Mouse (Mus musculus): ENCODE data around the gene Capn9. TPM values are rescaled to one million over a fixed set of nuclear protein-coding genes. Genes with fewer than 3 reads are reported as not detected.

The Capn9 gene
- total RNA-seq, 2 experiments from 2014 or later = 0.13 TPM; not detected in 1

DNA sequence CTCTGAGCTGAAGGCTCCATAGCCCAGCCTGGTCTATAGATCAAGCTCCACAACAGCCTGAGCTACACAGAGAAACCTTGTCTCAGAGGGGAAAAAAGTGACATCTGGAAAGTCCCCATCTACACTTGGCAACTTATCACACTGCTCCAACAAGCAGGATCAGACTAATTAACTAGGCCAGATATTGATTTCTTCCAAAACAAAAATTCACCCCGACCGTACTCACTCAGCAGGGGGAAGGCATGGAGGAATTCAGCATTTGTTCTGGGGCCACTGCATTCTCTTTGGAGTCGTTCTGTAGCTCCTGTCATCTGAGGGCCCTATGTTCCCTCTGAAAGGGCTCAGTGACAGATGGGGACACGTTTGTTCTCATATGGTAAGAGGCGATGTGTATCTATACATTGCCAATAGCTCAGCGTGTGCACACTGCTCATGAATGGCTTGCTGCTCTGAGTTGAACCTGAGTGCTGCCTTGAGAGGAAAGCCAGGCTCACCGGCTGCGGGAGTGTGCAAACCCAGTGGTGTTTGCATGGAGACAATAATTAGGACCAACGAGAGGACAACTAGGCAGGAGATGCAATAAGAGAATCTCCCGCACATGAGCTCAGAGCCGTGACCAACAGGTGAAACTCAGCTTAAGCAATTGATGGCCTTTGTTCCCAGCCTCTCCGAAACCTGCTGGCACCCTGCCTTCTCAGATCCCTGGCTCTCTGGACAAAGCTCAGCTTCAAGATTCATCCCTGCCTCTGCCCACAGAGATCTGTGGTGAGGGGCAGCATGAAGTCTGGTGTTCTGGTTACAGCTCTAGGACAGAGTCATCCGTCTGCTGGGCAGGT is 58.7 kb downstream of the Capn9 start:
- no peak for DNase-seq (ENCODE audit: low spot score in 2 of 2)

DNA sequence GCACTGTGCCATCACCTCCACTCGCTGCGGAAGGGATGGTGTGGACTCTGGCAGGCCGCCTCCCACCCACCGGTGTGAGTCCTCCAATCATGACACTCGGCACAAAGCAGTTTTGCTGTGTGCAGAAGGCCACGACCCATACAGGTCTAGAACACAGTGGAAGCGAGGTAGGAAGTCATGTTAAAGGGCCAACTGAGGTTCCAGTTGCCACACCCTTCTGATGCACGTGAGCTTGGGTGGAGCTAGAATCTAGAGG is 59.3 kb downstream of the Capn9 start:
- no peak for DNase-seq (ENCODE audit: low spot score in 2 of 2)

DNA sequence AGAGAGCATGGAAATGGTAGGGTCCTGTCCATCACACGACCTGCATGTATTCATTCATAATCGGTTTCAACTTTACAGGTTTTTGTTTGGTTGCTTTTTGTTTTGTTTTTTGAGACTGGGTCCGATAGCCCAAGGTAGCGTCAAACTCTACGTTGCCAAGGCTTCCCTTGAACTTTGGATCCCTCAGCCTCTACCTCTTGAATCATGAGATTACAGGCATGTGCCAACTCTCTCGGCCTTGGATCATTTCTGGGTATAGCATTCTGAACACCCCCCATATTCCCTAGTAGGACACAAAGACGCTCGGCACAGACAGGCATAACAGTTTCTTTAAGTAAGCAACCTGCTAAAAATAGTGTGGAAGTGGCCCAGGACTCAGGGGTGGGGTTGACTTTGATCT is 65.7 kb downstream of the Capn9 start:
- no peak for DNase-seq (ENCODE audit: low spot score in 2 of 2)

DNA sequence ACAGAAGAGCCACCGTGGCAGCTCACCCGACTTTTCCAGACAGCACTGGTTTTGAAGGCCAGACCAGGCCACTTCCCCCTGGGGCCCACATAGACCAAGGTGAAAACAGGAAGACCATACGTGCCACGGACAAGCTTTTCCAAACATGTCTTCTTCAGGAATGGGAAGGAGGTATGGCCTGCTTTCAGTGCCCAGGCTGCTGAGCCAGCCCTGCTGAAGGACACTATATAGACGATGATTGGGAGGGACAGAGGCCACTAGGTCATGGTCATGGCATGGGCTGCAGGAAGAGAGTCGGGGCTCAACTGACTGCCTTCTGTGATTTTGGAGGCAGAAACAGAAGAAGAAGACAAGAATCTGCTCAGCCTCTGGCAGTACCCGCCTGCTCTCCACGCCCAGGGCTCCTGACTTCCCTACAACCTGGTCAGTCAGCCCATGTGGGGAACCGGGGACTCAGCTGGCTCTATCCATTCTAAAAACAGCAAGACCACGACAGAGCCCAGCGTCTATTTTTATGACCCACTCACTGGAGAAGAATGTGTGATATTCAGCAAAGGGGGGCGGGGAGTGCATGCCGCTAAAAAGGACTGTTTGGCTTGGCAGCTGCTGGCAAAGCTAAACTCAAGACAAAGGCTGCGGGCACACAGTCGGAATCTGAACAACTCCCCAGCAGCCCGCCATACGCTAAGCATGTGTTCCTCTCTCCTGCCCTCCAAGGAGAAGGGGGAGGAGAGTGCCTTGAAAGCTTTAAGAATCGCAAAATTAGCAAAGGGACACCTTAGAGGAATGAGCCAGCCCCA is 67.8 kb downstream of the Capn9 start:
- DNase-seq (ENCODE audit: low spot score in 2 of 2) = peak; percentile 34 to 50

DNA sequence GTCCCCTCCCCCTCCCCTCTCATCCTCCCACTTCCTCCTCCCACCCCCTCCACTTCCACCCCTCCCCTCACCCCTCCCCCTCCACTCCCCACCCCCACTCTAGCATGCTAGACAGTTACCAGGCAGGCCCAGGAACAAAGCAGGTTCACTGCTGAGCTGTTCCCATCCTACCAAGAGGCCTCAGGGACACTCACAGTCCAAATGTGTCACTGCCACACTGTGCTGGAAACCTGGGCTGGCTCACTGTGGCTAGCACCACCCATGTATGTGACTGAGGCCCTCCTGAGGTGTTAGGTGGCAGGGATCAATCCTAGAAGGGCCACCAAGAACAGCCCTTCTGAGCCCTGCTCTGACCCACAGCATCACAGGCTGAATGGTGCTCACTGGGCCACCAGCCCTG is 72.4 kb downstream of the Capn9 start:
- DNase-seq (ENCODE audit: low spot score in 2 of 2) = no peak

DNA sequence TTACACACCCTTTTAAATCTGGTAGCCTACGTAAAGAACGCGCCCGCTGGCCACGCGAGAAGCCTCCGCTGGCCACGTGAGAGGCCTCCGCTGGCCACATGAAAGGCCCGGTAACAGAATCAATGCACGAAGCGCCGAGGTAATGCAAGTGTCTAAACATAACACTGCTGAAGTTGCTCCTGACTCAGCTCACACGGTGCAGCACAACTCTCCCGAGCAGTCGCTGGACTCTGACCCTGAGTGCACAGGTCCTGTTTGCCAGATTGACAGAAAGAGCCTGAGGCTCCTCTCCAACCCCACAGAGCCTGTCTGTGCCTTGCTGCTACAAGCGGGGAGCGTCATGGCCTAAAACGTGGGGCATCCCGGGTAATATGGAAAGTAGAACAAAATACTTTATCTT is 75.9 kb downstream of the Capn9 start:
- no peak for DNase-seq (ENCODE audit: low spot score in 2 of 2)

DNA sequence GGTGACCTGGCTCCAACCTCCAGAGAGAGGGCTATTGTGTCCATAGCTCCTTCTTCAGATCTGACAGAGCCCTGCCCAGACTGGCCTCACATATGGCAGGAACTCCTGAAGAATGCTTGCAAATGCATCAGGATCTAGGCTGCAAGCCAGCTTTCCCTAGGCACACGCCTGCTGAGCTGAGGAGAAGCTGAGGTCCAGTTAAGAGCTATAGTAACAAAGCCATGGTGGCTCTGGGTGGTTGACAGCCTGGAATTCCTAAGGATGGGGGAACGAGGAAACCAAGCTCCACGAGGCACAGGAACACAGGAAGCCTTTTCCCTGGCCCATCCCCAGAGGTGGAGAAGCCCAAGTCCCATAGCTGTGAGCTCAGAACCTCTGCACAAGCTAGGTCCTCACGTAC is 76.6 kb downstream of the Capn9 start:
- DNase-seq (ENCODE audit: low spot score in 2 of 2) = no peak

DNA sequence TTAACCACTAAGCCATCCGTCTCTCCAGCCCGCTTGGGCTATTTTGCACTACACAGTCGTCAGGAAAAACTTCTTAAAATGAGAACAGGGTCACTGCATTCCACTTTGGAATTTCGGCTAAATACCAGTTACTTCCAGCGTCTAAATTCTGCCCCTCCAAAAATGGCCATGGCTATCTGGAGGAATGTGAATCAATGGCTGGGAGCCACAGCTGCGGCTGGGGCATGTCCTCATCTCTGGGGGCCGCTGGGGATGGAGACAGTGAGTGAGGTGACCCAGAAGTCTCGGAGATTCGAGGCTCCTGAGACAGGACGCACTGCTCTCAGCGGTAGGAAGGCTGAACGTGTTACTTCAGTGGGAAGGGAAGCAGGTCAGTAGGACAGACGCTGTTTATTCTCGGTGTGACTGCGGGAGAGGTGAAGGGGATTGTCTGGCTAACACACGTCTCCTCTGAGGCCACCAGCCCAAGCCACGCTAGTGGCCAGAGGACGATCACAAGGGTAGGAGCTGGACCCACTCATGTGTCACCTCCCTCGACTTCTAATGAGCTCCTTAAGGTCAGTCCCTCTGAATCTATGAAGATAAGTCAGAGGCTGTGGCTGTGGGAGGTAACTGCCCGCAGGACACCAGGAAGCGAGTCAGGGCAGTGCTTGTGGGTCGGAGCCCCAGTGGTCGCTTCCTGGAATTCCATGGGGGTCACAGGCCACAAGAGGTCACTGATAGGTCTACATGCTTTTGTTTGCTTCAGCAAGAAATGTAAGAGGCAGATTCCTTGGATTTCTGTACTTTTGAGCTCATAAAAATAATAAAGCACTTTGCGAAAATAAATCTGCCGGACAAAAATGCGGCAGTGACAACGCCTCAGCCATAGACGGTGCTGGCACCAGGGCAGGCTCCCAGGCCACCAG is 77.9 kb downstream of the Capn9 start:
- DNase-seq (ENCODE audit: low spot score in 2 of 2) = no peak

DNA sequence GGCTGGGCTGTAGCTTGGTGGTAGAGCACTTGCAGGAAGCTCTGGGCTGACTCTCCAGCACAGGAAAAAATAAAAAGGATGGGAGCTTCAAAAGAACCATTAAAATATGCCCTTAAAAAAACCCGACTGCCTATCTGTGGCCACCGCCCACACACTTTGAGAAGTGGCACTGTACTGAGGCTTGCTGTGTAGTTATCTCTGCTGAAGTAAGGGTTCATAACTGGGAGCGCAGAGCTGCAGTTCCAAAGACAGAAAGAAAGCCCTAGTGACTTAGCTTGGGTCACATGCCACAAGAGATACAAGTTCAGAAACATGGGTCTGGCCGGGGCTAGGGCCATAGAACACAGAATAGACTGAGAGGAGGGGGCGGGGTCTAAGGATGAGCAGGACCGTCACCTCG is 82.0 kb downstream of the Capn9 start:
- DNase-seq (ENCODE audit: low spot score in 2 of 2) = no peak

DNA sequence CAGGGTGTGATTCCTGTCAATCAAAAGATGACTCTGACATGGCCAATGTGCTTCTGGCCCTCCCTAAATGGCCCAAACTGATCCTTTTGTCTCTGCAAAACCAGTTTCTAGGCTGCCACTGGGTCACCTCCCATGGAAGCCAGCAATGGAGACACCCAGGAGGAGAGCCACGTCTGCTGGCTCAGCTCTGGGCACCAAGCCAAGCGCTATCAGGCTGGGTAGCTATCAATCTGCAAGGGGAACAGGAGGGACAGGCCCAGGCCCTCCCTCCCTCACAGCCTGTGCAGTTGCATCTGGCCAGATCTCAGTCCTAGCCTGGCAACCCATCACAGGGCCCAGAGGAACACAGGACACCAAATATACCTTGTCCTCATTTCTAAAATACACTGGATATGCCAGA is 82.5 kb downstream of the Capn9 start:
- DNase-seq (ENCODE audit: low spot score in 2 of 2) = peak; percentile 55 to 67

DNA sequence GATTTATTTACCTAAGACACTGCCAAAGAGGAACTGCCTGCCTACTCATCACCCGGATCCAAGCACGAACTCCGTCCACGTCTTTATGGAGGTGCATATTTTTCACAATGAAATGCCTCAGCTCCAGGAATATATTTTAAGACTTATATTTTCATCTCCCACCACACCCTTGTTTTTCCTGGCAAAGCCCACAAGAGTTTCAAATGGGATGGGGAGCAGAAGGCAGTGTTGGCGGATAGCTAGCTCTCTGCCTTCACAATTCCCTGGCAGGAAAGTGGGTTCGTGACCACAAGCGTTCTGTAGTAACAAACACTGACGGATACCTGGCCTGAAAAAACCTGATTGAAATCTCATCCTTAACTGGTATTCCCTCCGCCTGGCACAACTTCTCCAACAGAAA is 85.9 kb downstream of the Capn9 start:
- no peak for DNase-seq (ENCODE audit: low spot score in 2 of 2)

DNA sequence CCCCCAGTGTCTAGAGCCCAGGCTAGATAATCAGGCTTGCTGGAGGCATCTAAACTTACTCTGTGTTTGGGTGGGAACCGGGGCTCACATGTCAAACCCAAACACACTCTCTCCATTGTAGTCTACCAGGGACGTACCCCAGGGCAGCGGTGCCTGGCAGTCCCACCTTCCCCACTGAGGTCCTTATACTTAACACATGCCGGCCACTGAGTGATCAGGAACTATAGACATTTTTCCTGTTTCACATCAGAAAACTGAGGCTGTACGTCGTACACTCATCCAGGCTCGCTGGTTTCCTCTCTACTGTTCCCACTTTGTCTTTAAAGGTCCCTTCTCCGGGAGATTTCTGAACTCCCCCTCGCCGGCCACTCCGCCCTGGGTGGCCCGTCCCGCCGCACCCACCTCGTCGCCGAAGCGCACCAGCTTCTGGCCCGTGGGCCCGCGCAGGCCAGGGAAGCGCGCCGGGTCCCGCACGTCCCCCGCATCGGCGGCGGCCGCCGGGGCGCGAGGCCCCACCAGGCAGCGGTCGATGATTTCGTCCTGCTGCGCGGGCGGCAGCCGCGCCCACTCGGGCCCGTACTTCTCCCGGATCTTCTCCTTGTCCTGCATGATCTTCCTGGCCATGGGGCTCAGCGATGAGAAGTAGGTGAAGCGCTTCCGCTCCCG is 86.7 kb downstream of the Capn9 start:
- no peak for DNase-seq (ENCODE audit: low spot score in 2 of 2)

DNA sequence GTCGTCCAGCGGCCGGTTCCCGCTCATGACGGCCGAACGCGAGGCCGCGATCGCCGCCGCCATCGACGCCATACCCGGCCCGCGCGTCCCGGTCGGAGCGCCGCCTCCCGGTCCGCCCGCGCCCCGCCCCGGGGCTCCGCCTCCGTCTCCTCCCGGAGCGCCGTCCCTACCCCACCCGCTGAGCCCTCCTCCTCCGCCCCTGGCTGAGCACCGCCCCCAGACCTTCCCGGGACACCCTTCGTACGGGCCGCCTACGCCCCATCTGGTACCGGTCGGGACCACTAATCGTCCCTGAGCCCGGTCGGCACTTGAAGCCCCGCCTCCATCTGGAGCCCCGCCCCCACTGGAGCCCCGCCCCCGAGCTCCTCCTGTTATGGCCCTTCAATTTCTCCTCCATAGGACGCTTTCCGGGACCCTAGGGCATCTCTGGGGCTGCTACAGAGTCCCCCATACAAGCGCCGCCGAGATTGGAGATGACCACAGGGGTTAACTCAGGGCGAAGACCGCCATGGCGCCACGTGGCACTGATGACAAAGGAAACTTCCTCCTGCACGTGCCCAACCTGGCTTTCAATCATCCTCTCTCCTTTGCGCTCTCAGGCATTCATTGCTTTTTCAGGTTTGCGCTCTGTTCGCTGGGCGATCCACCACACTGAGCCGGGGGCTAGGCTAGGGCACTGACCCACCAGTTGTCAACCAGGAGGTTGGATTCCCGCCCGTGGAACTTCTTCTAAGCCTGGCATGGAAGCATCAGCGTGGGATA is 87.4 kb downstream of the Capn9 start, which contains the start of gene 2310022B05Rik:
2310022B05Rik (minus strand) TSS at position 258 of the 762 bp plus-strand sequence.
- peak; percentile 87 to 88 for DNase-seq (ENCODE audit: low spot score in 2 of 2)

DNA sequence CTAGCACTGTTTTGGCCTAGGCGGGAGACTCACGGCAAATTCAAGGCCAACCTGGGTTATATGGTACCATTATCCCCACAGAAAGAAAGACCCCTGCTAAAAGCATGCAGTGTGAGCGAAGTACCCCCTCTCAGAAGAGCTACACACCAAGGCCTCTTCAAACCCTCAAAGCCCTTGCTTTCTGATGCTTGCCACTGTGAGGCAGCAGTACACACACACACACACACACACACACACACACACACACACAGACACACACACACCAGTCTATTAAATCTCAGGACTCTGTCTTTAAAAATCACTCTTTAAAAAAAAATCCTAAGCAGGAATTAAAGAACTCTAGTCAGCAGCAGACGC is 87.9 kb downstream of the Capn9 start:
- no peak for DNase-seq (ENCODE audit: low spot score in 2 of 2)

DNA sequence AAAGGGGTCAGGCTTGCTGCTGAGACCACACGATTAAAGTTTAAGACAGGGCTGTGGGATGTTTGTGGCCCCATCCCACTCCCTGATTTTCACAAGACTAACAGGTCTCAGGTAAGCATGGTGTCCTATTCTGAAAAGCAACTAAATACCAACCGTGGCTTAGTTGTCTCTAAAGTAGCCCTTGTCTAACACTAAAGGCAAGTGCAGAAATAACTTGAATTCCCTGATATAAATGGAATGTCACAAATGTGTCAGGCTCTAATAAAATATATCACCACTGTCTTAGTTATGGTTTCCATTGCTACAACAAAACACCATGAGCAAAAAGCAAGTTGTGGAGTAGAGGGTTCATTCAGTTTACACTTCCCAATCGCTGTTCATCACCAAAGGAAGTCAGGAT is 88.5 kb downstream of the Capn9 start:
- no peak for DNase-seq (ENCODE audit: low spot score in 2 of 2)

Other genes with a start within 250 kb of the Capn9 start
- 100 to 1,000 TPM; 102 to 111 TPM for gene Pgbd5, start 136.5 kb upstream of the Capn9 start, total RNA-seq (2021)
- 10 to 100 TPM; 34.7 to 38.7 TPM for gene Cog2, start 55.3 kb upstream of the Capn9 start, total RNA-seq (2021)
- 10 to 100 TPM; 31.6 to 42.5 TPM for gene Agt, start 6.4 kb upstream of the Capn9 start, total RNA-seq (2021)
- gene 2310022B05Rik, start 87.3 kb downstream of the Capn9 start, total RNA-seq (2021) = 100 to 1,000 TPM in 1 of 2 experiments, 10 to 100 TPM in 1; 96.2 to 106 TPM
- gene Ttc13, start 145.9 kb downstream of the Capn9 start, total RNA-seq (2021) = 10 to 100 TPM; 59.3 to 61.0 TPM
- gene Arv1, start 146.0 kb downstream of the Capn9 start, total RNA-seq (2021) = 10 to 100 TPM; 15.6 to 20.2 TPM
- under 1 TPM; 0.25 to 0.37 TPM for gene Fam89a, start 175.7 kb downstream of the Capn9 start, total RNA-seq (2021)
- 10 to 100 TPM; 49.8 to 53.1 TPM for gene Trim67, start 217.0 kb downstream of the Capn9 start, total RNA-seq (2021)

Data from layer of hippocampus, postnatal 10 days (tissue).